Mouse (Mus musculus): ENCODE measurements at regions not wholly inside any gene's neighbourhood (a gene's known extent, or its start where the extent isn't known, plus 50 kb on each side); places are given as distances from the start of the nearest gene placed in this dataset.
A peak's percentile ranks its signal among the peaks of the same experiment; 100 is the strongest.

DNA sequence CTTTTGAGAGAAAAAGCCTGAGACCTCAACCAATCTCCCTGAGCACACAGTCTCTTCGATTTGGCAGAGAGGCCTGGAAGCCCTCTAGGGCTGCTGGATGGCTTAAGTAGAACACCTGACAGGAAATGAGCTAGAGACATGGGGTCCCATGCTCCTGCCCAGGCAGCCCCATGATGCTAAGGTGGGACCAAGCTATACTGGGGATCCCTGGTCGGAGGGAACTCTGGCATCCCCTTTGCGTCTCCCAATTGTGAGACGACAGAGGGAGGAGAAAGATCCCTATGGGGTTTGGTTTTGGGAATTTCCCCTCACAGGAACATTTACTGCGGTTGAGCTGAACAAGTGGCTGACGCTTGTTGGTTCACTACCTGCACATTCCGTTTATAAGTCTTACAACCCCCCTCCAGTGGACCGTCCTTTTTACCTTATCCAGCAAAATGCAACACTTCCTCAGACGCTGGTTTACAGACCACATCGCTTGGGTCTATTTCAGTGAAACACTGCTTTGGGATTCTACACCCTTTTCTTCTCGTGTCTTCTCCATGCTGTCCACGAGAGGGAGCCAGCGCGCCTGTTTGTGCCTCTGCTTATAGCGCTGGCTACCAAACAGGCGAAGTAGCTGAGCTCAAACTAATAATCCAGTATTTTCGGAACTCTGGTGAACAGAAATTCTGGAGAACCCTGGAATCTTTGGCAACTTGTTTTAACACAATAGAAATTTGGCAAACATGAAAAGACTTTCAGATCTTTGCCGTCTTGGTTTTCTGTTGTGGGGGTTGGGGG, 93.7 kb upstream of the Spred2 start:
- peak; percentile 40 to 73 for DNase-seq

DNA sequence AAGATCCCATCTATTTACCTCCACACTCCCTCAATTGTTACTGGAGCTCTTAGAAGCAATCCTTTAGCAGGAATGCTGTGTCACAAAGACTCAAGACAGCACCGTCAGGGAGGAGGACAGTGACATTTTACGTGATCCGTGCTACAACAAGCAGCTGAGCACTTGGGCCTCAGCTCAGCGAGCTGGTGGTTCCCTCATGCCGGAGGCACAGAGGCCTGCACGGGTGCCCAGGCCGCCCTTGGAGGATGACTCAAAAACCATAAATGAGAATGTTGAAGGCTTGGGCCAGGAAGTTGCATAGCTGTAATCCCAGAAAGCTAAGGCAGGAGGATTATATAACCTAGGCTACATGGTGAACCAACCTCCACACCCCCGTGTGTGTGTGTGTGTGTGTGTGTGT, 89.6 kb upstream of the Spred2 start:
- no peak for DNase-seq

- DNase-seq = no peak
These were observed 88.9 kb upstream of the Spred2 start for GRCm38 (mm10) chr11:19835221-19835745.

GRCm38 (mm10) chr11:19838932-19839331, 85.2 kb upstream of the Spred2 start:
- no peak for DNase-seq

DNA sequence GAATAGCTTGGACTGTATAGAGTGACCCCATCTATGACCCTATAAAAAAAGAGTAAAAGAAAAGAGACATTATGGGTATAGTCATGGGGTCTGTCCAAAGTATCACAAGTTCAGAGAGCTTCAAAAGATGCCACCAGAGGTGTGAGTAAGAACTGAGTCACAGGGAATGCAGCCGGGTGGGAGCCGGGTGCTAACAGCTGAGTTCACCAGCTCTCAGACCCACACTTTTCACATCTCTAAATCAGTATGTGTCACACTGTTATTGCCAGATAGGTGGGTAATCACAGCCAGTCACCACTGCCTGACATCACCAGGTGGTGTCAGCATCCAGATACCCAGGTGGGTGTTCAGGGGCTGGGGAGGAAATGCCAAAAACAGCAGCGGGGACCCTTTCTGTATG, 81.1 kb upstream of the Spred2 start:
- DNase-seq = no peak

DNA sequence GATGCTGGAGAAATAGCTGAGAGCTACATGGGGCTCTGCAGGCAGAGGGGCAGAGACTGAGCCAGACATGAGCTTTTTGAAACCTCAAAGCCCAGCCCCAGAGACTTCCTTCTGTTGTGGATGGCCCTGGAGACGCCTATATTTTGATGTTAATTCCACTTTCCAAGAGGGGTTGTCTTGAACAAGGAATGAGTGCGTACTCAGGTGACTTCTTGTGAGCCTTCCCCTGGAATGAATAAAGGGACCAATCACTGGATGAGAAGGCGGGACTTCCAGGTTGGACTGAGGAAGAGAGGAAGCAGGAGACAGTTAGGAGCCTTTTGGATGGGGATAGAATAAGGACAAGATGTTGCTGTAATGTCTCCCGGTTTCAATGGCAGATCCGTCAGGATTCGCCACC, 76.3 kb upstream of the Spred2 start:
- no peak for DNase-seq

DNA sequence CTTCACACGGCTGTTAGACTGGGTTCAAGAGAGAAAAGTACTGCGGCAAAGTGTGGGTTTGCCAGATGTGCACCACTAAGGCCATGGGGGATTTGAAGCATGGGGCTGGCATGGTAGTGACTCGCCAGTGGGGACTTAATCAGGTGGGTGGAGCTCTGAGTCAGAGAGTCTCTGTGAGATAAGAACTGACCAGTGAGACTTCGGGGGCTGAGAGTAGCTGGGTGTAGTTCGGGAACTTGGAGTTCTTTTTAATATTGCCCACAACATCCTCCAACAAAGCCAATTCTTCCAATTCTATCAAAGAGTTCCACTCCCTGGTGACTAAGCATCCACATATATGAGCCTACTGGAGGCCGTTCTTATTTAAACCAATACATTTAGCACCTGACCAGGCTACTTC, 75.8 kb upstream of the Spred2 start:
- DNase-seq = no peak

DNA sequence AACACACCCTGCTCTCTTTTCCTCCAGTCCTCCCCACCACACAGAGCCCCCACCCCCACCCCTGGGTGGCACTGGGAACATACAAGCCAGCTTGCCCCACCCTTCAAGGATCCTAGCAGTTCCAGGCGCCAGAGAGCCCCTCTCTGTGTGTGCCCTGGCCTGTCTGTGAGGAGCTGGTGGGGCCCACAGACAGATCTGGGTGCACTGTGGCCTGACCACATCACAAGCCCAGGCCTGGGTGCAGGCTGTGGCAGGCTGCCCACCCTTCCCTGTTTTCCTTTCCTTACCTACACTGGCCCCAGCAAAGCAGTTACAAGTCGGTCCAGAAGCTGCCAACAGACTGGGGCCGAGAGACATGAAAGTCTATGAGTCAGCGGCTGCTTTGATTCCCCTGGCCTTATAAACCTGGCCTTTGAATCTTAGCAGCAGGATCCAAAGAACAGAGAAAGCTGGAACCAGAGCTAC, 74.8 kb upstream of the Spred2 start:
- no peak for DNase-seq

GRCm38 (mm10) chr11:19849844-19850420, 74.2 kb upstream of the Spred2 start:
- DNase-seq = no peak

DNA sequence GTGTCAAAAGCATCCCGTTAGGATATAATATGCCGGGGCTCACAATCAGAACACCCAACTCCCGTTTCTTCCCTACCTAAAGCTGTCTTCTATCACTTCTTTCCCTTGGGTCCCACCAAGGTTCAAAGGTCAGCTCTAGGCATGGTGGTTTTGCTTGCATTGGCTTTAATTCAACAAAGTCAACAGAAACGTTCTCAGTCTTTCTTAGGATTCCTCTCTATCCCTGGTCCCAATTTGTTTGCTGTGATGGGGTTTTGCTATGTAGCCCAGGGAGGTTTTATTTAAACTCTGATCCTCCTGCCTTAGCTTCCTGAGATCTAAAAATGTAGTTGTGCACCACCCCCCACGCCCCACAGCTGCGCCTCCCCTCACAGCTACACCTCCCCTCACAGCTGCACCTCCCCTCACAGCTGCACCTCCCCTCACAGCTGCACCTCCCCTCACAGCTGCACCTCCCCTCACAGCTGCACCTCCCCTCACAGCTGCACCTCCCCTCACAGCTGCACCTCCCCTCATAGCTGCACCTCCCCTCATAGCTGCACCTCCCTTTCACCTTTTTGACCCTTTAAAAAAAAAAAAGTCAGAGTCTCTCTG, 73.1 kb upstream of the Spred2 start:
- no peak for DNase-seq

- DNase-seq = no peak
These were observed 62.6 kb upstream of the Spred2 start for GRCm38 (mm10) chr11:19861596-19861995.

GRCm38 (mm10) chr11:19863327-19863726, 60.8 kb upstream of the Spred2 start:
- no peak for DNase-seq

DNA sequence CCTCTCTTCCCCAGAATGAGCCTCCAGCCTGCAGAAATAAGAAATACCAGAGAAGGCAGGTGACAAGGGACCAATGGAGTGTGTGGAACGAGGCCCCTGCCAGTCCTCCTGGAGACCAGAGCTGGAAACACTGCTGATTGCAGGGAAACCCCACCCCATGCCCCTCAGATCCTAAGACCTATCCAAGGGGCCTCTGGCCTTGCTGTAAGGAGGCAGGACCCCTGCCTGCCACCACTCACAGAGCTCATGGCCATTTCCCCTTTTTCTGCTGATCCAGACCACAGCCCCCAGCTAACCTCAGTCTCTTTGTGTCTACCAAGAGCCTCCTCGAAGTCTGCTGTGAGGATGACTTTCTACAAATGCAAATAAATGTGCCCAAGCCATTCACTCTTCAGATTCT, 57.9 kb upstream of the Spred2 start:
- DNase-seq = no peak

- DNase-seq = no peak
These were observed 54.5 kb upstream of the Spred2 start for GRCm38 (mm10) chr11:19869671-19870070.

- DNase-seq = no peak
These were observed 54.0 kb upstream of the Spred2 start for GRCm38 (mm10) chr11:19870136-19870535.

GRCm38 (mm10) chr11:19873796-19874195, 50.4 kb upstream of the Spred2 start:
- DNase-seq = no peak

Data from spleen, adult 18-20 months (tissue).